Mouse (Mus musculus) hindbrain, embryonic 11.5 days (tissue): ENCODE data around the gene Zfp217. TPM values are rescaled to one million over a fixed set of nuclear protein-coding genes. Genes with fewer than 3 reads are reported as not detected.

Source experiments
- ATAC-seq: fragments of 200-750 bp; cut with Nextera tagmentation; 2 replicates; pipeline ENCODE4 v1.8.0; 2017; ENCODE audit warnings: mild to moderate bottlenecking, moderate TSS enrichment, moderate library complexity; ENCODE audit not compliant: low FRiP score
- DNase-seq: peaks from one replicate; pipeline ENCODE4 v3.0.0-alpha.2; 2015; ENCODE audit warnings: low spot score
- H3K27ac ChIP-seq: fragments of 300-500 bp; sonication (generic); 2 replicates; pipeline ENCODE4 v1.5.1; 2014; ENCODE audit warnings: mild to moderate bottlenecking, low read depth, low read length
- H3K27me3 ChIP-seq: fragments of 300-500 bp; sonication (generic); 2 replicates; pipeline ENCODE4 v1.6.1; 2014; ENCODE audit warnings: mild to moderate bottlenecking, low read length, moderate library complexity, mixed read lengths; ENCODE audit not compliant: control insufficient read depth, insufficient read depth
- H3K36me3 ChIP-seq: fragments of 300-500 bp; sonication (generic); 2 replicates; pipeline ENCODE4 v1.6.1; 2014; ENCODE audit warnings: mild to moderate bottlenecking, low read length, moderate library complexity, mixed read lengths; ENCODE audit not compliant: control insufficient read depth, insufficient read depth
- H3K4me1 ChIP-seq: fragments of 300-500 bp; sonication (generic); replicated peaks from 2 replicates; pipeline ENCODE4 v1.6.1; 2014; ENCODE audit warnings: low read length, mixed read lengths; ENCODE audit not compliant: control insufficient read depth, insufficient read depth
- H3K4me2 ChIP-seq: fragments of 300-500 bp; sonication (generic); replicated peaks from 2 replicates; pipeline ENCODE4 v1.6.1; 2014; ENCODE audit warnings: mild to moderate bottlenecking, low read depth, low read length
- H3K4me3 ChIP-seq: fragments of 300-500 bp; sonication (generic); 2 replicates; pipeline ENCODE4 v1.5.1; 2014; ENCODE audit warnings: low read depth, low read length
- H3K9ac ChIP-seq: fragments of 300-500 bp; sonication (generic); 2 replicates; pipeline ENCODE4 v1.6.1; 2014; ENCODE audit warnings: low read depth, low read length
- H3K9me3 ChIP-seq: fragments of 300-500 bp; sonication (generic); 2 replicates; pipeline ENCODE4 v1.6.1; 2016; ENCODE audit warnings: low read length; ENCODE audit not compliant: control insufficient read depth
- WGBS: fragments of 180-500 bp; shearing (Covaris S2); extraction: QIAGEN DNeasy Blood & Tissue Kit; methylation state at CpG from one replicate; pipeline ENCODE4 v1.1.7; 2014; 5-methylcytosine and 5-hydroxymethylcytosine counted together
- polyA plus RNA-seq: library from polyadenylated mRNA; unstranded; fragments of >200 nt; fragmentation: Nextera tagmentation; extraction: Ambion mirVana; gene quantifications from 2 replicates; pipeline ENCODE4 v1.2.1, GENCODE M21; 2014

Gene Zfp217
- polyA plus RNA-seq, 1 experiment from 2014 or later, result 4.8 TPM

GRCm38 (mm10) chr2:170078442-170079017 is 69.4 kb downstream of the Zfp217 start:
- Histone ChIP-seq H3K27ac (no peak overlapping the region), H3K36me3 (no peaks in the 10 kb centered on the region), H3K9ac (no peak overlapping the region), H3K4me2 (no peak overlapping the region), H3K27me3 (no peaks in the 10 kb centered on the region), H3K4me3 (no peak overlapping the region), H3K4me1 (no peaks in the 10 kb centered on the region), H3K9me3 (no peaks in the 10 kb centered on the region)
- DNase-seq (peak; percentile 23), ATAC-seq (no peak)
- 50% methylated on average over 15 of the region's 15 CpGs for WGBS

GRCm38 (mm10) chr2:170078041-170078440 is 69.9 kb downstream of the Zfp217 start:
- ATAC-seq (no peak), DNase-seq (no peak)
- no peak overlapping the region for H3K4me2 ChIP-seq
- no peaks in the 10 kb centered on the region for H3K4me1 ChIP-seq
- no peak overlapping the region for H3K9ac ChIP-seq
- no peak overlapping the region for H3K27ac ChIP-seq
- H3K9me3 ChIP-seq, result no peaks in the 10 kb centered on the region
- H3K36me3 ChIP-seq, result no peaks in the 10 kb centered on the region
- WGBS, result 85% methylated on average over 10 of the region's 10 CpGs
- no peaks in the 10 kb centered on the region for H3K27me3 ChIP-seq
- no peak overlapping the region for H3K4me3 ChIP-seq

GRCm38 (mm10) chr2:170076941-170077490 is 70.9 kb downstream of the Zfp217 start:
- Histone ChIP-seq H3K4me2 (no peak overlapping the region), H3K9me3 (no peaks in the 10 kb centered on the region), H3K27me3 (no peaks in the 10 kb centered on the region), H3K9ac (no peak overlapping the region), H3K4me1 (0 out of 2 replicates have a peak, but pooled peaks cover 3% of the 10 kb centered on the region), H3K36me3 (no peaks in the 10 kb centered on the region), H3K27ac (no peak overlapping the region), H3K4me3 (no peak overlapping the region)
- DNase-seq (no peak), ATAC-seq (no peak)
- 81% methylated on average over 6 of the region's 6 CpGs for WGBS

GRCm38 (mm10) chr2:170070641-170071241 is 77.2 kb downstream of the Zfp217 start:
- no peak overlapping the region for H3K27ac ChIP-seq
- no peak overlapping the region for H3K4me3 ChIP-seq
- H3K4me1 ChIP-seq, result 0 out of 2 replicates have a peak, but pooled peaks cover 3% of the 10 kb centered on the region
- DNase-seq (peak; percentile 31), ATAC-seq (no peak)
- H3K9ac ChIP-seq, result no peak overlapping the region
- no peaks in the 10 kb centered on the region for H3K27me3 ChIP-seq
- WGBS, result 52% methylated on average over 15 of the region's 15 CpGs
- no peaks in the 10 kb centered on the region for H3K9me3 ChIP-seq
- no peak overlapping the region for H3K4me2 ChIP-seq
- H3K36me3 ChIP-seq, result no peaks in the 10 kb centered on the region

- WGBS, result 84% methylated on average over 5 of the region's 5 CpGs
- Histone ChIP-seq H3K4me2 (no peak overlapping the region), H3K36me3 (no peaks in the 10 kb centered on the region), H3K27ac (no peak overlapping the region), H3K9me3 (no peaks in the 10 kb centered on the region), H3K4me1 (0 out of 2 replicates have a peak, but pooled peaks cover 3% of the 10 kb centered on the region), H3K4me3 (no peak overlapping the region), H3K27me3 (no peaks in the 10 kb centered on the region), H3K9ac (no peak overlapping the region)
- DNase-seq (no peak), ATAC-seq (no peak)
Measured at GRCm38 (mm10) chr2:170069976-170070375, 77.9 kb downstream of the Zfp217 start.

- Histone ChIP-seq H3K27ac (no peak overlapping the region), H3K4me1 (no peaks in the 10 kb centered on the region), H3K4me2 (no peak overlapping the region), H3K9ac (no peak overlapping the region), H3K27me3 (no peaks in the 10 kb centered on the region), H3K4me3 (no peak overlapping the region), H3K9me3 (no peaks in the 10 kb centered on the region), H3K36me3 (no peaks in the 10 kb centered on the region)
- DNase-seq (no peak), ATAC-seq (no peak)
- 81% methylated on average over 3 of the region's 3 CpGs for WGBS
Measured at GRCm38 (mm10) chr2:170062378-170062777, 85.5 kb downstream of the Zfp217 start.

- Histone ChIP-seq H3K4me1 (no peaks in the 10 kb centered on the region), H3K36me3 (no peaks in the 10 kb centered on the region), H3K9me3 (no peaks in the 10 kb centered on the region), H3K9ac (no peak overlapping the region), H3K27me3 (no peaks in the 10 kb centered on the region), H3K27ac (no peak overlapping the region), H3K4me2 (no peak overlapping the region), H3K4me3 (no peak overlapping the region)
- ATAC-seq (no peak), DNase-seq (peak; percentile 47)
- 60% methylated on average over 4 of the region's 4 CpGs for WGBS
Measured at GRCm38 (mm10) chr2:170060066-170060465, 87.8 kb downstream of the Zfp217 start.

GRCm38 (mm10) chr2:170058774-170059173 is 89.1 kb downstream of the Zfp217 start:
- no peak overlapping the region for H3K27ac ChIP-seq
- H3K4me1 ChIP-seq, result no peaks in the 10 kb centered on the region
- no peak overlapping the region for H3K9ac ChIP-seq
- H3K4me3 ChIP-seq, result no peak overlapping the region
- no peak overlapping the region for H3K4me2 ChIP-seq
- H3K27me3 ChIP-seq, result no peaks in the 10 kb centered on the region
- H3K9me3 ChIP-seq, result no peaks in the 10 kb centered on the region
- ATAC-seq (no peak), DNase-seq (no peak)
- H3K36me3 ChIP-seq, result no peaks in the 10 kb centered on the region
- 93% methylated on average over 14 of the region's 14 CpGs for WGBS
